Mouse (Mus musculus) fat pad, adult 2 months (tissue): ENCODE data around the gene Olfr395.
"Not testable (repeated sequence)": the region's sequence is repeated elsewhere in the genome, so short reads cannot be mapped to it uniquely, and the experiment has no call there.

ENCODE experiments used
- DNase-seq: peaks from one replicate; pipeline ENCODE4 v3.0.0-alpha.2; 2011; ENCODE audit warnings: low read depth, low spot score; ENCODE audit errors: extremely low read depth

The Olfr395 gene

DNA sequence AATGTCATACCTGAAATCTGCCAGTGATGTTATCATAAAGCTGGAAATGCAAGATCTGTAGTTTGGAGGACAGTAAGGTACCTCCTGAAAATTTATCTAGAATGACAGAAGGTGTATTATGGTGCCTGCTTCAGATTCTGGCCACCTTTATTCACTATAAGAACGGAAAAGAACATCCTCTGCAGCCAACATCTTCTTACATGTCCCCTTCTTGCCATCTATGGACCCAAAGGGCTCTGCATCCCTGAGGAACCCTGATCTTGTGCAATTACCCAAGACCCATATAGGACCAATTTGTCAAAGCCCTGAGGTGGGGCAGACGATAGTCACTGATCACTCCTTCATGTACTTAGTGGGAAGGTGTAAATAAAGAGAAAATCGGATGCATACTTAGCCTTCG, at the start of gene Olfr395:
Olfr395 (minus strand) TSS at position 101 of the 400 bp plus-strand sequence.
- not testable (repeated sequence) for DNase-seq

DNA sequence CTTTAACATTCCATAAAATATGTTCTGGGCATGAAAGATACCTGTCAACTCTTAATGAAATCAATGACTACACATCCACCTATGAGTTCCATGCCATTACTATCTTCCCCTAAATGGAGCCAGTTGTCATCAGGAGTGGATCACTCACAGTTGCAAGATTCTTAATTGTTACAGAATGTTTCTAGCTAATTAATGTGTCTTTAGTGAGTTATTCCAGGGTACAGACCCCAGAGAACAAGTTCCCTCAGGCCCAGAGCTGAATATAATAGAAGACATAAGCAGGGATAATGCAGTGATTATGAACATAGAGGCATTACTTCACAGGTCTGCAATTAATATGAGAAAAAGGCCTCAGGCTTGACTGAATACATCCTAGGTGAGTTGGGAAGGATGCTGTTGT, 27.3 kb upstream of the Olfr395 start, which contains the start of gene Olfr23:
Olfr23 (plus strand) TSS at position 301 of the 400 bp plus-strand sequence.
- no peak for DNase-seq

DNA sequence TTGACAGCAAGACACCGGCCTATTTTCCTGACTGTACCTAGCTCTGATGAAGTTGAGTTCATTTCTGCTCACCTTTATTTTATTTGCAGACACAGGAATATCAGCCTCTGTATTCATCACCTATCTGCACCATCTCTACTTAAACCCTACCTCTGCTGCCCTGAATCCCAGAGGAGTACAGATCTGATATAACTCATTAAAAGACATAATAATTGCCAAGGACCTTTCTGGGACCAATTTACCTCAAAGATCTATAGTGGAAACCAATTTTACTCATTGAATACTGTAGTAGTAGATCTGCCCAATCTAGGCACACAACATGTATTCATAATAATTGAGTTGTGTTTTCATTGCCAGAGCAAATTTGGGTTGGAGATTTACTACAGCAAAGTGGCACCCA, 18.4 kb downstream of the Olfr395 start, which contains the start of gene Olfr394:
Olfr394 (minus strand) TSS at position 101 of the 400 bp plus-strand sequence.
- no peak for DNase-seq
